Mouse (Mus musculus) cerebellum, adult 11-12 months (tissue): ENCODE measurements at regions not wholly inside any gene's neighbourhood (a gene's known extent, or its start where the extent isn't known, plus 50 kb on each side); places are given as distances from the start of the nearest gene placed in this dataset.

Source experiments
- DNase-seq: peaks from one replicate; pipeline ENCODE4 v3.0.0; 2022

GRCm38 (mm10) chr5:119158171-119158570 lies 512.3 kb upstream of the Tbx3 start:
- DNase-seq, result no peak

GRCm38 (mm10) chr5:119162132-119162675 lies 508.3 kb upstream of the Tbx3 start:
- no peak for DNase-seq

- DNase-seq, result peak; percentile 6
Observed at GRCm38 (mm10) chr5:119167718-119168117, 502.8 kb upstream of the Tbx3 start.

- no peak for DNase-seq
Observed at GRCm38 (mm10) chr5:119169274-119169673, 501.2 kb upstream of the Tbx3 start.

GRCm38 (mm10) chr5:119171626-119172025 lies 498.8 kb upstream of the Tbx3 start:
- no peak for DNase-seq

- no peak for DNase-seq
Observed at GRCm38 (mm10) chr5:119178805-119179204, 491.7 kb upstream of the Tbx3 start.

- no peak for DNase-seq
Observed at GRCm38 (mm10) chr5:119183545-119184047, 486.9 kb upstream of the Tbx3 start.

- DNase-seq, result no peak
Observed at GRCm38 (mm10) chr5:119186611-119187010, 483.9 kb upstream of the Tbx3 start.

GRCm38 (mm10) chr5:119188476-119188875 lies 482.0 kb upstream of the Tbx3 start:
- no peak for DNase-seq

GRCm38 (mm10) chr5:119193699-119194681 lies 476.5 kb upstream of the Tbx3 start:
- DNase-seq, result no peak

- DNase-seq, result no peak
Observed at GRCm38 (mm10) chr5:119199906-119200305, 470.6 kb upstream of the Tbx3 start.

- DNase-seq, result no peak
Observed at GRCm38 (mm10) chr5:119201251-119201650, 469.2 kb upstream of the Tbx3 start.

- DNase-seq, result no peak
Observed at GRCm38 (mm10) chr5:119204736-119205135, 465.7 kb upstream of the Tbx3 start.

GRCm38 (mm10) chr5:119208077-119208476 lies 462.4 kb upstream of the Tbx3 start:
- DNase-seq, result no peak

GRCm38 (mm10) chr5:119213196-119213595 lies 457.3 kb upstream of the Tbx3 start:
- no peak for DNase-seq

- no peak for DNase-seq
Observed at GRCm38 (mm10) chr5:119213692-119214357, 456.6 kb upstream of the Tbx3 start.

GRCm38 (mm10) chr5:119214937-119215336 lies 455.5 kb upstream of the Tbx3 start:
- DNase-seq, result no peak

- no peak for DNase-seq
Observed at GRCm38 (mm10) chr5:119215364-119215763, 455.1 kb upstream of the Tbx3 start.

GRCm38 (mm10) chr5:119216146-119216545 lies 454.3 kb upstream of the Tbx3 start:
- DNase-seq, result no peak

GRCm38 (mm10) chr5:119217077-119217476 lies 453.4 kb upstream of the Tbx3 start:
- DNase-seq, result no peak

- no peak for DNase-seq
Observed at GRCm38 (mm10) chr5:119228691-119229090, 441.8 kb upstream of the Tbx3 start.

GRCm38 (mm10) chr5:119232941-119233340 lies 437.5 kb upstream of the Tbx3 start:
- DNase-seq, result peak; percentile 54

GRCm38 (mm10) chr5:119235884-119236283 lies 434.6 kb upstream of the Tbx3 start:
- no peak for DNase-seq
